Mouse (Mus musculus) lung, adult 2 months (tissue): Measurements from ENCODE around the gene Slc29a4.

ENCODE experiments used
- CTCF ChIP-seq: fragments of 200-500 bp; IDR thresholded peaks from 2 replicates; pipeline ENCODE4 v1.5.1; 2011; ENCODE audit warnings: mild to moderate bottlenecking, low read length, control low read depth; ENCODE audit not compliant: insufficient read depth
- POLR2A ChIP-seq: fragments of 200-500 bp; IDR thresholded peaks from 2 replicates; pipeline ENCODE4 v1.6.1; 2011; ENCODE audit warnings: low read depth, mild to moderate bottlenecking, control low read depth, low read length, borderline replicate concordance; ENCODE audit errors: extremely low read depth

DNA sequence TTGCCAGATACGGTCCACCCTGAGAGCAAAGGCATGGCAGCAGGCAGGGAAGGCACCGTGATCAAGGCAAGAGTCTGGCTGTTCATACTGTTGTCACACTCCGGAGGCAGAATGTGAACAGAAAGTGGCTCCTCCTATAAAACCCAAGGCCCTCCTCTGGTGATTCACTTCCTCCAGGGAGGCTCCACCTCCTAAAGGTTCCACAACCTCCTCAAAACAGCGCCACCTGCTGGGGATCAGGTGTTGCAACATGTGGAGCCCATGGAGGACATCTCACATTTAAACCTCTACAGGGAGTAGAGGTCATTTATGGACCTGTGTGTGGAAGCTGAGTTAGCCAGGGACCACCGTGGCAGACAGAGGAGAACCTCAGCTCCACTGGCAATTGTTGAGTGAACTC, 20.1 kb downstream of the Slc29a4 start:
- no peak for TF ChIP-seq POLR2A
- no peak for TF ChIP-seq CTCF
